Mouse (Mus musculus) gonadal fat pad, adult 2 months (tissue): ENCODE data around the gene Gabrp. TPM values are rescaled to one million over a fixed set of nuclear protein-coding genes. Genes with fewer than 3 reads are reported as not detected.

ENCODE experiments used
- DNase-seq: peaks from one replicate; pipeline ENCODE4 v3.0.0-alpha.2; 2012; ENCODE audit warnings: low read depth
- polyA plus RNA-seq: library from polyadenylated mRNA; depleted of rRNA; stranded (reverse); fragments of >200 nt; gene quantifications from 2 replicates; pipeline ENCODE4 v1.2.3, GENCODE M21; 2012; rRNA removed

Gene Gabrp
- polyA plus RNA-seq, 1 experiment = 1.2 TPM

DNA sequence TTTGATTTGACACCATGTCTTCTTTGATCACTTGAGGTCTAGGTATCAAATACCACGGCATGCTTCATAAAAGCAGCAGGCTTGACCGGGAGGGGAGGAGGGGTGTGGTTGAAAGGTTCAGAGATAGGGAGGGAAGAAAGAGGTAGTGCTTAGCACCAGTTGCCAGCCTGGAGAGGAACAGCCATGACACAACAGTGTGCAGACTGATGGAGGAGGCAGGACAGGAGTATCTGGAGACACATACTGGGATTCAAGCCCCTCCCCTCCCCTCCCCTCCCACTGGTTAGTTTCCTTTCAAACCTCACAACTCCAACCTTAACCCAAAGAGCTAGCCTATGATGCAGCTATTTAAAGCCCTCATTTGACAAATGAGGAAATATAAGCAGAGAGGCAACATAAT is 49.2 kb downstream of the Gabrp start:
- no peak for DNase-seq

DNA sequence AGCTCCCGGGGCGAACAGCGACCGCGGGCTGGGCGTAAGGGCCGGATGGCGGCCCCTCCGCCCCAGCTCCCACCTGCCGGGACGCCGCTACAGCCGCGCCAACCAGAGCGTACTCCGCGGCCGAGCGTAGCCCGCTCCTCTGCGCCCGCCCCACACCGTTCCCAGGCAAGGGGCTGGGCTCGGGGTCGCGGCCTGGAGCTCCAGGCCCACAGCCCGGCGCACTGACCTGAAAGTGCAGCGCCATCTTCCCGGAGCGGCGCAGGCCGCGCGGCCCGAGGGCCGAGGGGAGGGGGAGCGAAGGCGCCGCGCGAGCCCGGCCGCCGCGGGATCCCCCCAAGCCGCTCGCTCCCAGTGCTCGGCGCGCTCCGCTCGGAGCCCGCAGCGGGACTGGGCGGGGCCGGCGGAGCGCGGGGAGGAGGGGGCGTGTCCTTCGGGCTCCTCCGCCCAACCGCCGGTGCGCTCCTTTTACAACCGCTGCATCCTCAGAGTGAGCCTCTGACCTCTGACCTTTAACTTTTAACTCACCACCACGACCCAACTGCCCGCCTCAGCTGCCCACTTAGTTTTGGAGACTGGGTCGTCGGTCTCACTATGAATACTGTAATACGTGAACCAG is 65.3 kb downstream of the Gabrp start, which contains the start of gene Ranbp17:
TSS of gene Ranbp17 (minus strand) at position 371 of the 616 bp plus-strand sequence.
- DNase-seq = no peak

DNA sequence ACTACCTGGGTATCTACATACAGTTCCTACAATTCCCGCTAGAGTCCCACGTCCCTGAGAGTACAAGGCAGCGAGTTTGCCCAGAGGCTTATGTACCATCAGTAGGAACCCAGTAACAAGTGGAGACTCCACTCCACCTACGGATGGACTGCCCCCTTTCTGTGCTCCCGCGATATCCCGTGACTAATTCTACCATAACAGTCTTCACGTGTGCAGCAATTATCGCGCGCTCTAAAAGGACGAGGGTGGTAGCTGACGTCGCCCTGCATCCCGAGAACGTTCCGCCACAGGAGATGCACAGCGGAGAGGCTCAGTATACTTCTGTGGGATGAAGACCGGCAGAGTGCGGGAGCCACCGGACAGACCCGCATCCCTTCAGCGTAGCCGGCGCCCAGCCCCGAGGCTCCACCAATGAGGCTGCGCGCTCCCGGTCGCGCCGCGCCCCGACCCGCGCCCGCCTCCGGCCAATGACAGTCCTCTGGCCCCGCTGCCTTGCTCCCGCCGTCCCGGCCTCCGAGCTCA is 65.8 kb downstream of the Gabrp start:
- peak; percentile 10 for DNase-seq

GRCm38 (mm10) chr11:33509401-33509800 is 69.4 kb downstream of the Gabrp start:
- no peak for DNase-seq

Other genes starting within 250 kb of the Gabrp start
- 1.1 and 1.3 TPM in 2 replicates for gene Ranbp17, start 65.2 kb downstream of the Gabrp start, polyA plus RNA-seq
- gene D130052B06Rik, start 20.3 kb upstream of the Gabrp start, polyA plus RNA-seq = 0.19 and 0.49 TPM in 2 replicates